Mouse (Mus musculus): ENCODE data around the gene Pigr. TPM values are rescaled to one million over a fixed set of nuclear protein-coding genes. Genes with fewer than 3 reads are reported as not detected.

The Pigr gene
- polyA plus RNA-seq, 1 experiment from 2014 or later = not detected

GRCm38 (mm10) chr1:130835161-130835936, 8.9 kb downstream of the Pigr start:
- 90% methylated on average over 6 of the region's 6 CpGs for WGBS
- H3K9me3 ChIP-seq = no peaks in the 10 kb centered on the region
- H3K27me3 ChIP-seq = no peaks in the 10 kb centered on the region
- no peak overlapping the region for H3K27ac ChIP-seq (replicated peaks)
- no peaks in the 10 kb centered on the region for H3K36me3 ChIP-seq
- H3K9ac ChIP-seq = no peak overlapping the region
- no peak for ATAC-seq (ENCODE audit: low FRiP score, low read depth)
- H3K4me1 ChIP-seq (replicated peaks) = no peaks in the 10 kb centered on the region
- no peak overlapping the region for H3K4me2 ChIP-seq
- no peak overlapping the region for H3K4me3 ChIP-seq

- Histone ChIP-seq H3K36me3 (no peaks in the 10 kb centered on the region), H3K4me2 (no peak overlapping the region), H3K27ac (replicated peaks) (no peak overlapping the region), H3K9me3 (no peaks in the 10 kb centered on the region), H3K27me3 (no peaks in the 10 kb centered on the region), H3K4me3 (no peak overlapping the region), H3K9ac (no peak overlapping the region), H3K4me1 (replicated peaks) (no peaks in the 10 kb centered on the region)
- 63% methylated on average over 6 of the region's 6 CpGs for WGBS
- no peak for ATAC-seq (ENCODE audit: low FRiP score, low read depth)
Measured at GRCm38 (mm10) chr1:130838288-130838687, 11.8 kb downstream of the Pigr start.

- no peaks in the 10 kb centered on the region for H3K36me3 ChIP-seq
- H3K27ac ChIP-seq (replicated peaks) = no peak overlapping the region
- 81% methylated on average over 8 of the region's 8 CpGs for WGBS
- no peak overlapping the region for H3K9ac ChIP-seq
- H3K4me1 ChIP-seq (replicated peaks) = no peaks in the 10 kb centered on the region
- no peak overlapping the region for H3K4me3 ChIP-seq
- H3K9me3 ChIP-seq = no peaks in the 10 kb centered on the region
- H3K27me3 ChIP-seq = no peaks in the 10 kb centered on the region
- no peak for ATAC-seq (ENCODE audit: low FRiP score, low read depth)
- H3K4me2 ChIP-seq = no peak overlapping the region
Measured at GRCm38 (mm10) chr1:130840599-130841379, 14.3 kb downstream of the Pigr start.

- H3K27ac ChIP-seq (replicated peaks) = no peak overlapping the region
- H3K4me1 ChIP-seq (replicated peaks) = no peaks in the 10 kb centered on the region
- no peak for ATAC-seq (ENCODE audit: low FRiP score, low read depth)
- H3K27me3 ChIP-seq = no peaks in the 10 kb centered on the region
- 86% methylated on average over 7 of the region's 7 CpGs for WGBS
- H3K36me3 ChIP-seq = no peaks in the 10 kb centered on the region
- H3K4me2 ChIP-seq = no peak overlapping the region
- no peak overlapping the region for H3K9ac ChIP-seq
- H3K4me3 ChIP-seq = no peak overlapping the region
- H3K9me3 ChIP-seq = no peaks in the 10 kb centered on the region
Measured at GRCm38 (mm10) chr1:130841621-130842020, 15.1 kb downstream of the Pigr start.

- no peak for ATAC-seq (ENCODE audit: low FRiP score, low read depth)
- H3K27me3 ChIP-seq = no peaks in the 10 kb centered on the region
- no peak overlapping the region for H3K4me2 ChIP-seq
- no peak overlapping the region for H3K9ac ChIP-seq
- H3K27ac ChIP-seq (replicated peaks) = no peak overlapping the region
- H3K36me3 ChIP-seq = no peaks in the 10 kb centered on the region
- H3K4me3 ChIP-seq = no peak overlapping the region
- no peaks in the 10 kb centered on the region for H3K4me1 ChIP-seq (replicated peaks)
- WGBS = 92% methylated on average over 7 of the region's 7 CpGs
- H3K9me3 ChIP-seq = no peaks in the 10 kb centered on the region
Measured at GRCm38 (mm10) chr1:130844516-130844915, 18.0 kb downstream of the Pigr start.

- no peak overlapping the region for H3K4me2 ChIP-seq
- H3K9me3 ChIP-seq = no peaks in the 10 kb centered on the region
- WGBS = 88% methylated on average over 10 of the region's 10 CpGs
- no peaks in the 10 kb centered on the region for H3K27me3 ChIP-seq
- no peak overlapping the region for H3K9ac ChIP-seq
- H3K36me3 ChIP-seq = no peaks in the 10 kb centered on the region
- no peak overlapping the region for H3K4me3 ChIP-seq
- no peaks in the 10 kb centered on the region for H3K4me1 ChIP-seq (replicated peaks)
- H3K27ac ChIP-seq (replicated peaks) = no peak overlapping the region
- no peak for ATAC-seq (ENCODE audit: low FRiP score, low read depth)
Measured at GRCm38 (mm10) chr1:130849530-130850214, 23.2 kb downstream of the Pigr start.

GRCm38 (mm10) chr1:130850405-130850804, 23.9 kb downstream of the Pigr start:
- Histone ChIP-seq H3K27me3 (no peaks in the 10 kb centered on the region), H3K36me3 (no peaks in the 10 kb centered on the region), H3K4me3 (no peak overlapping the region), H3K9me3 (no peaks in the 10 kb centered on the region), H3K27ac (replicated peaks) (no peak overlapping the region), H3K4me2 (no peak overlapping the region), H3K4me1 (replicated peaks) (no peaks in the 10 kb centered on the region), H3K9ac (no peak overlapping the region)
- WGBS = 95% methylated on average over 5 of the region's 5 CpGs
- no peak for ATAC-seq (ENCODE audit: low FRiP score, low read depth)

GRCm38 (mm10) chr1:130854819-130855218, 28.3 kb downstream of the Pigr start:
- Histone ChIP-seq H3K9me3 (no peaks in the 10 kb centered on the region), H3K9ac (no peak overlapping the region), H3K4me2 (no peak overlapping the region), H3K36me3 (no peaks in the 10 kb centered on the region), H3K4me1 (replicated peaks) (no peaks in the 10 kb centered on the region), H3K27ac (replicated peaks) (no peak overlapping the region), H3K4me3 (no peak overlapping the region), H3K27me3 (no peaks in the 10 kb centered on the region)
- WGBS = 81% methylated on average over 9 of the region's 9 CpGs
- no peak for ATAC-seq (ENCODE audit: low FRiP score, low read depth)

- Histone ChIP-seq H3K27me3 (no peaks in the 10 kb centered on the region), H3K36me3 (no peaks in the 10 kb centered on the region), H3K4me3 (no peak overlapping the region), H3K4me1 (replicated peaks) (no peaks in the 10 kb centered on the region), H3K27ac (replicated peaks) (no peak overlapping the region), H3K4me2 (no peak overlapping the region), H3K9me3 (no peaks in the 10 kb centered on the region), H3K9ac (no peak overlapping the region)
- WGBS = 89% methylated on average over 2 of the region's 2 CpGs
- no peak for ATAC-seq (ENCODE audit: low FRiP score, low read depth)
Measured at GRCm38 (mm10) chr1:130855723-130856122, 29.2 kb downstream of the Pigr start.

- H3K9ac ChIP-seq = no peak overlapping the region
- H3K9me3 ChIP-seq = no peaks in the 10 kb centered on the region
- H3K4me2 ChIP-seq = no peak overlapping the region
- H3K27me3 ChIP-seq = no peaks in the 10 kb centered on the region
- no peaks in the 10 kb centered on the region for H3K36me3 ChIP-seq
- no peaks in the 10 kb centered on the region for H3K4me1 ChIP-seq (replicated peaks)
- H3K27ac ChIP-seq (replicated peaks) = no peak overlapping the region
- no peak for ATAC-seq (ENCODE audit: low FRiP score, low read depth)
- no peak overlapping the region for H3K4me3 ChIP-seq
- 90% methylated on average over 4 of the region's 4 CpGs for WGBS
Measured at GRCm38 (mm10) chr1:130857456-130857855, 31.0 kb downstream of the Pigr start.

- Histone ChIP-seq H3K4me2 (no peak overlapping the region), H3K9ac (no peak overlapping the region), H3K9me3 (no peaks in the 10 kb centered on the region), H3K4me1 (replicated peaks) (no peaks in the 10 kb centered on the region), H3K27ac (replicated peaks) (no peak overlapping the region), H3K27me3 (no peaks in the 10 kb centered on the region), H3K4me3 (no peak overlapping the region), H3K36me3 (no peaks in the 10 kb centered on the region)
- no peak for ATAC-seq (ENCODE audit: low FRiP score, low read depth)
- WGBS = 79% methylated on average over 4 of the region's 4 CpGs
Measured at GRCm38 (mm10) chr1:130864238-130864637, 37.8 kb downstream of the Pigr start.

- 92% methylated on average over 5 of the region's 5 CpGs for WGBS
Measured at GRCm38 (mm10) chr1:130864741-130865140, 38.3 kb downstream of the Pigr start.

More at GRCm38 (mm10) chr1:130864741-130865140, 38.3 kb downstream of the Pigr start:
- no peak overlapping the region for H3K4me3 ChIP-seq
- no peaks in the 10 kb centered on the region for H3K4me1 ChIP-seq (replicated peaks)
- no peak for ATAC-seq (ENCODE audit: low FRiP score, low read depth)
- no peak overlapping the region for H3K4me2 ChIP-seq
- H3K27me3 ChIP-seq = no peaks in the 10 kb centered on the region
- H3K27ac ChIP-seq (replicated peaks) = no peak overlapping the region
- no peaks in the 10 kb centered on the region for H3K36me3 ChIP-seq
- H3K9me3 ChIP-seq = no peaks in the 10 kb centered on the region
- no peak overlapping the region for H3K9ac ChIP-seq

Measured in hindbrain, embryonic 15.5 days (tissue).